Mouse (Mus musculus): ENCODE measurements around the gene Clpp. TPM values are rescaled to one million over a fixed set of nuclear protein-coding genes. Genes with fewer than 3 reads are reported as not detected.

Clpp gene
- polyA plus RNA-seq, 1 experiment from 2014 or later = 188 TPM

- Histone ChIP-seq H3K9me3 (no peaks in the 10 kb centered on the region), H3K4me3 (no peak overlapping the region), H3K4me1 (no peaks in the 10 kb centered on the region), H3K36me3 (replicated peaks) (peaks cover 58% of the 10 kb centered on the region), H3K27me3 (ENCODE audit: poor library complexity, severe bottlenecking) (no peaks in the 10 kb centered on the region), H3K27ac (no peak overlapping the region)
- DNase-seq (ENCODE audit: extremely low spot score, low spot score) = no peak
- WGBS = 85% methylated on average over 2 of the region's 2 CpGs
Measured at GRCm38 (mm10) chr17:57019693-57020092, 29.6 kb downstream of the Clpp start.

GRCm38 (mm10) chr17:57020960-57021359 is 30.9 kb downstream of the Clpp start:
- H3K4me1 ChIP-seq = no peaks in the 10 kb centered on the region
- no peak for DNase-seq (ENCODE audit: extremely low spot score, low spot score)
- H3K4me3 ChIP-seq = no peak overlapping the region
- no peaks in the 10 kb centered on the region for H3K27me3 ChIP-seq (ENCODE audit: poor library complexity, severe bottlenecking)
- H3K27ac ChIP-seq = no peak overlapping the region
- peaks cover 70% of the 10 kb centered on the region for H3K36me3 ChIP-seq (replicated peaks)
- H3K9me3 ChIP-seq = no peaks in the 10 kb centered on the region
- 93% methylated on average over 5 of the region's 5 CpGs for WGBS

- 92% methylated on average over 4 of the region's 4 CpGs for WGBS
- Histone ChIP-seq H3K27me3 (ENCODE audit: poor library complexity, severe bottlenecking) (no peaks in the 10 kb centered on the region), H3K4me1 (peaks cover 21% of the 10 kb centered on the region), H3K9me3 (no peaks in the 10 kb centered on the region), H3K4me3 (no peak overlapping the region), H3K36me3 (replicated peaks) (peaks cover 70% of the 10 kb centered on the region), H3K27ac (no peak overlapping the region)
- no peak for DNase-seq (ENCODE audit: extremely low spot score, low spot score)
Measured at GRCm38 (mm10) chr17:57027471-57027870, 37.4 kb downstream of the Clpp start.

- Histone ChIP-seq H3K4me3 (peak overlapping the region; percentile 87), H3K36me3 (replicated peaks) (peaks cover 48% of the 10 kb centered on the region), H3K9me3 (no peaks in the 10 kb centered on the region), H3K4me1 (peaks cover 22% of the 10 kb centered on the region), H3K27me3 (ENCODE audit: poor library complexity, severe bottlenecking) (no peaks in the 10 kb centered on the region), H3K27ac (peak overlapping the region; percentile 99; the same call in 1 of the 2 replicates)
- no peak for DNase-seq (ENCODE audit: extremely low spot score, low spot score)
- WGBS = 66% methylated on average over 8 of the region's 8 CpGs
Measured at GRCm38 (mm10) chr17:57029691-57030090, 39.6 kb downstream of the Clpp start.

GRCm38 (mm10) chr17:57030931-57031660 is 41.0 kb downstream of the Clpp start, which contains the start of gene Khsrp:
TSS of gene Khsrp (minus strand) at chr17:57031522.
- peak within 1 kb of the TSS; percentile 87 for H3K4me3 ChIP-seq
- under 1% methylated on average over 89 of the region's 99 CpGs for WGBS
- peaks cover 22% of the 10 kb centered on the region for H3K4me1 ChIP-seq

GRCm38 (mm10) chr17:57031661-57032420 is 41.7 kb downstream of the Clpp start:
- Histone ChIP-seq H3K27me3 (ENCODE audit: poor library complexity, severe bottlenecking) (peaks cover 3% of the 10 kb centered on the region; the same call in 1 of the 2 replicates), H3K27ac (peak overlapping the region; percentile 99), H3K36me3 (replicated peaks) (peaks cover 27% of the 10 kb centered on the region), H3K4me3 (peak overlapping the region; percentile 87), H3K9me3 (no peaks in the 10 kb centered on the region), H3K4me1 (peaks cover 22% of the 10 kb centered on the region)
- DNase-seq (ENCODE audit: extremely low spot score, low spot score) = peak; percentile 100
- under 1% methylated on average over 38 of the region's 38 CpGs for WGBS

More at GRCm38 (mm10) chr17:57030931-57031660, 41.0 kb downstream of the Clpp start, which contains the start of gene Khsrp:
- H3K9me3 ChIP-seq = no peaks in the 10 kb centered on the region
- H3K27me3 ChIP-seq (ENCODE audit: poor library complexity, severe bottlenecking) = no peaks in the 10 kb centered on the region
- peak; percentile 50 for DNase-seq (ENCODE audit: extremely low spot score, low spot score)
- H3K27ac ChIP-seq = peak within 1 kb of the TSS; percentile 99
- peaks cover 34% of the 10 kb centered on the region for H3K36me3 ChIP-seq (replicated peaks)

- peaks cover 16% of the 10 kb centered on the region for H3K36me3 ChIP-seq (replicated peaks)
- H3K4me1 ChIP-seq = peaks cover 22% of the 10 kb centered on the region
- peak overlapping the region; percentile 87 for H3K4me3 ChIP-seq
- H3K9me3 ChIP-seq = no peaks in the 10 kb centered on the region
- H3K27me3 ChIP-seq (ENCODE audit: poor library complexity, severe bottlenecking) = peaks cover 13% of the 10 kb centered on the region
- 86% methylated on average over 4 of the region's 4 CpGs for WGBS
- DNase-seq (ENCODE audit: extremely low spot score, low spot score) = no peak
- H3K27ac ChIP-seq = peak overlapping the region; percentile 99
Measured at GRCm38 (mm10) chr17:57032854-57033253, 42.7 kb downstream of the Clpp start.

- WGBS = 38% methylated on average over 8 of the region's 8 CpGs
- Histone ChIP-seq H3K27ac (no peak overlapping the region), H3K27me3 (ENCODE audit: poor library complexity, severe bottlenecking) (peaks cover 25% of the 10 kb centered on the region), H3K9me3 (no peaks in the 10 kb centered on the region), H3K36me3 (replicated peaks) (no peaks in the 10 kb centered on the region), H3K4me3 (no peak overlapping the region), H3K4me1 (no peaks in the 10 kb centered on the region)
- no peak for DNase-seq (ENCODE audit: extremely low spot score, low spot score)
Measured at GRCm38 (mm10) chr17:57038978-57039377, 48.9 kb downstream of the Clpp start.

- Histone ChIP-seq H3K9me3 (no peaks in the 10 kb centered on the region), H3K27ac (no peak within 1 kb of the TSS), H3K36me3 (replicated peaks) (peaks cover 18% of the 10 kb centered on the region), H3K4me1 (no peaks in the 10 kb centered on the region), H3K27me3 (ENCODE audit: poor library complexity, severe bottlenecking) (peaks cover 25% of the 10 kb centered on the region), H3K4me3 (no peak within 1 kb of the TSS)
- DNase-seq (ENCODE audit: extremely low spot score, low spot score) = no peak
- 73% methylated on average over 8 of the region's 8 CpGs for WGBS
Measured at GRCm38 (mm10) chr17:57041554-57041953, 51.4 kb downstream of the Clpp start, which contains the start of gene Slc25a41. TSS of gene Slc25a41 (minus strand) at chr17:57041654.

Other genes with a start within 250 kb of the Clpp start
- gene Nrtn, start 232.8 kb upstream of the Clpp start, polyA plus RNA-seq (2016; fragmentation: Nextera tagmentation; extraction: Ambion mirVana) = 3.2 and 3.5 TPM in 2 replicates
- 46.0 and 46.2 TPM in 2 replicates for gene Dus3l, start 225.5 kb upstream of the Clpp start, polyA plus RNA-seq (2016; fragmentation: Nextera tagmentation; extraction: Ambion mirVana)
- 1.8 and 1.9 TPM in 2 replicates for gene Prr22, start 220.1 kb upstream of the Clpp start, polyA plus RNA-seq (2016; fragmentation: Nextera tagmentation; extraction: Ambion mirVana)
- gene Rfx2, start 159.3 kb upstream of the Clpp start, polyA plus RNA-seq (2016; fragmentation: Nextera tagmentation; extraction: Ambion mirVana) = 7.8 and 9.6 TPM in 2 replicates
- gene Acsbg2, start 115.9 kb upstream of the Clpp start, polyA plus RNA-seq (2016; fragmentation: Nextera tagmentation; extraction: Ambion mirVana) = not detected in 2 replicates
- 0.26 and 0.46 TPM in 2 replicates for gene 1700061G19Rik, start 114.8 kb upstream of the Clpp start, polyA plus RNA-seq (2016; fragmentation: Nextera tagmentation; extraction: Ambion mirVana)
- 72.7 and 74.6 TPM in 2 replicates for gene Mllt1, start 54.9 kb upstream of the Clpp start, polyA plus RNA-seq (2016; fragmentation: Nextera tagmentation; extraction: Ambion mirVana)
- not detected in 2 replicates for gene Acer1, start 8.2 kb upstream of the Clpp start, polyA plus RNA-seq (2016; fragmentation: Nextera tagmentation; extraction: Ambion mirVana)
- gene Alkbh7, start 7.0 kb downstream of the Clpp start, polyA plus RNA-seq (2016; fragmentation: Nextera tagmentation; extraction: Ambion mirVana) = 37.0 and 38.6 TPM in 2 replicates
- 0.35 and 0.50 TPM in 2 replicates for gene Pspn, start 9.7 kb downstream of the Clpp start, polyA plus RNA-seq (2016; fragmentation: Nextera tagmentation; extraction: Ambion mirVana)
- gene Gtf2f1, start 21.0 kb downstream of the Clpp start, polyA plus RNA-seq (2016; fragmentation: Nextera tagmentation; extraction: Ambion mirVana) = 82.3 and 83.9 TPM in 2 replicates
- gene Gm17949, start 21.2 kb downstream of the Clpp start, polyA plus RNA-seq (2016; fragmentation: Nextera tagmentation; extraction: Ambion mirVana) = 0.34 and 0.43 TPM in 2 replicates
- 47.7 and 50.2 TPM in 2 replicates for gene Khsrp, start 41.2 kb downstream of the Clpp start, polyA plus RNA-seq (2016; fragmentation: Nextera tagmentation; extraction: Ambion mirVana)
- gene Slc25a41, start 51.3 kb downstream of the Clpp start, polyA plus RNA-seq (2016; fragmentation: Nextera tagmentation; extraction: Ambion mirVana) = not detected in 2 replicates
- gene Crb3, start 68.8 kb downstream of the Clpp start, polyA plus RNA-seq (2016; fragmentation: Nextera tagmentation; extraction: Ambion mirVana) = 3.6 and 4.0 TPM in 2 replicates
- 10.0 and 10.6 TPM in 2 replicates for gene Slc25a23, start 69.6 kb downstream of the Clpp start, polyA plus RNA-seq (2016; fragmentation: Nextera tagmentation; extraction: Ambion mirVana)
- gene Dennd1c, start 88.2 kb downstream of the Clpp start, polyA plus RNA-seq (2016; fragmentation: Nextera tagmentation; extraction: Ambion mirVana) = 2.7 and 4.1 TPM in 2 replicates
- 36.2 and 40.1 TPM in 2 replicates for gene Tubb4a, start 97.5 kb downstream of the Clpp start, polyA plus RNA-seq (2016; fragmentation: Nextera tagmentation; extraction: Ambion mirVana)
- 10.6 and 11.3 TPM in 2 replicates for gene Tnfsf9, start 115.0 kb downstream of the Clpp start, polyA plus RNA-seq (2016; fragmentation: Nextera tagmentation; extraction: Ambion mirVana)
- not detected in 2 replicates for gene Cd70, start 159.5 kb downstream of the Clpp start, polyA plus RNA-seq (2016; fragmentation: Nextera tagmentation; extraction: Ambion mirVana)
- 0.15 and 0.16 TPM in 2 replicates for gene Tnfsf14, start 203.9 kb downstream of the Clpp start, polyA plus RNA-seq (2016; fragmentation: Nextera tagmentation; extraction: Ambion mirVana)
- gene C3, start 237.8 kb downstream of the Clpp start, polyA plus RNA-seq (2016; fragmentation: Nextera tagmentation; extraction: Ambion mirVana) = 0.30 TPM in 1 of 2 replicates, not detected in the other